Mouse (Mus musculus): Measurements from ENCODE around the gene Gm20431. TPM values are rescaled to one million over a fixed set of nuclear protein-coding genes. Genes with fewer than 3 reads are reported as not detected.

Gm20431 gene
- polyA plus RNA-seq (2014; fragmentation: Nextera tagmentation; extraction: Ambion mirVana), result 3.8 and 4.9 TPM in 2 replicates

DNA sequence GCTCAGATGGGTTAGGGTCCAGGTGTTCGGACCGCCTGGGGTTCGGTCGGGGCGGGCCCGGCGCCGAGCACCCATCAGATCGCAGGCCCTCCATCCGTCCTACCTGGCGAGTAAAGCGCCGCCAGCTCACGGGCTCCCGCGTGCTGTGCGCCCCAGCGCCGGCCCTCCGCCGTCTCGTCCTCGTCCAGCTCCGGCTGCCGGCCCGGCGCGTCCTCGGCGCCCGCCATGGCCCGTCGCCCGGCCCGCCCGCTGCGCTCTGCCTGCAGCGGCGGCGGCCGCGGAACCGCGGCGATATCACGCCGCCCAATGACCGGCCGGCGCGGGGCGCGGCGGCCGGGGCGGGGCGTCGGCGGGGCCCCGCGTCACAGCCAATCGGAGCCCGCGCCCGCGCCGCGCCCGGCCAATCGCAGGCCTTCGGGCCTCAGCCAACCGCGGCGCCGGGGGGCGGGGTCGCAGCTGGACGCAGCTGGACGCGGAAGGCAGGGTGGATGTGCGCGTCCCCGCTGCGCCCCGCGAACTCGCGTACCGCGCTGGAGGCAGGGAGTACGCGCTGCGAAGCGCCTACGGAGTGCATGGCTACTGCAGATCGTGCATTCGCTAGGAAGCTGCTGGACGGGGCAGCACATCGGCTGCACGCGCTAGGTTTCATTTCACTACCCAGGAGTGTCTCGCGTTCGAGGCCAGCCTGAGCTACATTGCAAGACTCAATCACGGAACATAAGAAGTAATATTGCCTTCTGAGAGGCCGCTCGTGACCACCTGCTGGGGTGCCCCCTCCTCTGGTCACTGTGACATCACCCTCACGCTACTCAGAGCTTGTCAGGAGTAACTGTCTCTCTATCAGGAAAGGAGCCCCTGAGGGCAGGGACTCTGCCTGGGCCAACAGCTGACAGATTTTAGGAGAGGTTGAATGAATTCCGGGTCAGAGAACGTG lies at the start of gene Gm20431:
TSS of gene Gm20431 (minus strand) at position 227 of the 934 bp plus-strand sequence.
- peak within 1 kb of the TSS; percentile 68 for H3K27ac ChIP-seq (ENCODE audit: low read depth, low read length)
- WGBS, result under 1% methylated on average over 98 of the region's 110 CpGs
- DNase-seq (ENCODE audit: low spot score), result peak; percentile 91
- peak within 1 kb of the TSS; percentile 86 for H3K9ac ChIP-seq (ENCODE audit: low read depth, low read length)
- no peaks in the 10 kb centered on the region for H3K9me3 ChIP-seq (ENCODE audit: control insufficient read depth, low read length)
- peak; percentile 95 for ATAC-seq (replicated peaks; ENCODE audit: low FRiP score)
- peaks cover 3% of the 10 kb centered on the region; the same call in 1 of the 2 replicates for H3K36me3 ChIP-seq (ENCODE audit: control insufficient read depth, insufficient read depth, low read length)
- H3K27me3 ChIP-seq (replicated peaks; ENCODE audit: control insufficient read depth, insufficient read depth, low read length), result peaks cover 7% of the 10 kb centered on the region
- peak within 1 kb of the TSS; percentile 99 for H3K4me2 ChIP-seq
- peaks cover 35% of the 10 kb centered on the region for H3K4me1 ChIP-seq (replicated peaks; ENCODE audit: control insufficient read depth, insufficient read depth, low read length)
- peak within 1 kb of the TSS; percentile 86 for H3K4me3 ChIP-seq (ENCODE audit: low read depth, low read length)

DNA sequence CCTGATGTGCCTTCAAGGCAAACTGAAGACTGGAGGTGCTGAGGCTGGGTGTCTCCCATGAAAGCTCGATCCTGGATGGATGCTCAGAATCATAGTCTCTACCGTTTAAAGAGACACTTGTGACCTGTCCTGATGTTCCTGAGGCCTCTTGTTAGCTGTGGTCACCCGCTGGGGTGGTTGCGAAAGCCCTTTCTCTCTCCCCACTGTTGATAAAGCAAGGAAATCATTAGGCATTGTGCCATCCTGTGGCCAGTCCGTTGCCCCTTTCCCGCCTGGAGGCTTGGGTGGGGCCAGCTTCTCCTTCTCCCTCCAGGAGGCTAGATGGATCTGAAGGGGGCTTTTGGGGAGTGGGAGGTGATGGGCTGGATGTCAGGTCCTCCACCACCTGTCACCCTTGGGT lies 49.3 kb upstream of the Gm20431 start:
- 52% methylated on average over 6 of the region's 6 CpGs for WGBS
- ATAC-seq (replicated peaks; ENCODE audit: low FRiP score) (no peak), DNase-seq (ENCODE audit: low spot score) (no peak)
- no peak overlapping the region for H3K27ac ChIP-seq (ENCODE audit: low read depth, low read length)
- no peaks in the 10 kb centered on the region for H3K9me3 ChIP-seq (ENCODE audit: control insufficient read depth, low read length)
- H3K4me2 ChIP-seq, result no peak overlapping the region
- no peaks in the 10 kb centered on the region for H3K27me3 ChIP-seq (replicated peaks; ENCODE audit: control insufficient read depth, insufficient read depth, low read length)
- no peak overlapping the region for H3K9ac ChIP-seq (ENCODE audit: low read depth, low read length)
- H3K4me3 ChIP-seq (ENCODE audit: low read depth, low read length), result no peak overlapping the region
- no peaks in the 10 kb centered on the region for H3K36me3 ChIP-seq (ENCODE audit: control insufficient read depth, insufficient read depth, low read length)
- H3K4me1 ChIP-seq (replicated peaks; ENCODE audit: control insufficient read depth, insufficient read depth, low read length), result peaks cover 2% of the 10 kb centered on the region

DNA sequence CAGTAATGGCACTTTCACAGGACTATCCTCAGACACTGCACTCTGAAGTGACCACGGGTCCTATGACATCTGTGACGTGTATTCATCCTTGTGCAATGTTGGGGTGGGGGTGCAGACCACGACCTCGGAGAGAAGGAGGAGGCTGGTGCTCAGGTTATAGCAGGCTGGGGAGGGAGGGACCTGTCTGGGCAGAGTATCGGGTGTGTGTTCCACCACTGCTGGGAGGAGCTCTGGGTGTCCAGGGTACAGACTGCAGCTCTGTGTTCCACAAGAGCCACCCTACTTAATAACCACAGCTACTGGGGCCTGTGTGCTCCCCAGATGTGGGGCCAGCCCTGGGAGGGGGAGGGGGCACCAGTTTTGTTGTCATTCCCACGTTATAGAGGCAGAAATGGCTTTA lies 48.7 kb upstream of the Gm20431 start:
- ATAC-seq (replicated peaks; ENCODE audit: low FRiP score), result no peak
- no peak overlapping the region; the same call in 1 of the 2 replicates for H3K27ac ChIP-seq (ENCODE audit: low read depth, low read length)

DNA sequence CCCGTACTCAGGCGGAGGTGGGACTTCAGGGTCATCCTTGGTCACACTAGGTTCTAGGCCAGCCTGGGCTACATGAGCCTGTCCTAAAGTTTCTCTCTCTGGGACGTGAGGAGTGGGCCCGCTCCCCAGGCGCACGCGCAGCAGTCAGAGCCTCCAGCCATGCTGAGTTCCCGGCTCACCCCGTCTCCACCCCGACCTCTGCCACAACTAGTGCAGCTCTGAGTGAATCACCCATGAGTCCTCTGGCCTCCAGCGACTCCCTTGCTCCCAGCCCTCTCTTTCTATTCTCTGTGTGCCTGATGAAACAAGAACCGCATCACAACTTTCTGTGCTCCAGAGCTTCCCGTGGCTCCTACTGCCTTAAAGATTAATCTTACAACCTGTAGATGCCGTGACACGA lies 47.1 kb upstream of the Gm20431 start:
- no peaks in the 10 kb centered on the region for H3K9me3 ChIP-seq (ENCODE audit: control insufficient read depth, low read length)

More for the DNA sequence above, 48.7 kb upstream of the Gm20431 start:
- no peaks in the 10 kb centered on the region for H3K36me3 ChIP-seq (ENCODE audit: control insufficient read depth, insufficient read depth, low read length)
- H3K4me1 ChIP-seq (replicated peaks; ENCODE audit: control insufficient read depth, insufficient read depth, low read length), result peaks cover 2% of the 10 kb centered on the region
- H3K4me3 ChIP-seq (ENCODE audit: low read depth, low read length), result no peak overlapping the region
- no peak for DNase-seq (ENCODE audit: low spot score)
- WGBS, result 52% methylated on average over 6 of the region's 6 CpGs
- H3K4me2 ChIP-seq, result no peak overlapping the region
- no peaks in the 10 kb centered on the region for H3K27me3 ChIP-seq (replicated peaks; ENCODE audit: control insufficient read depth, insufficient read depth, low read length)
- H3K9ac ChIP-seq (ENCODE audit: low read depth, low read length), result no peak overlapping the region
- H3K9me3 ChIP-seq (ENCODE audit: control insufficient read depth, low read length), result no peaks in the 10 kb centered on the region

DNA sequence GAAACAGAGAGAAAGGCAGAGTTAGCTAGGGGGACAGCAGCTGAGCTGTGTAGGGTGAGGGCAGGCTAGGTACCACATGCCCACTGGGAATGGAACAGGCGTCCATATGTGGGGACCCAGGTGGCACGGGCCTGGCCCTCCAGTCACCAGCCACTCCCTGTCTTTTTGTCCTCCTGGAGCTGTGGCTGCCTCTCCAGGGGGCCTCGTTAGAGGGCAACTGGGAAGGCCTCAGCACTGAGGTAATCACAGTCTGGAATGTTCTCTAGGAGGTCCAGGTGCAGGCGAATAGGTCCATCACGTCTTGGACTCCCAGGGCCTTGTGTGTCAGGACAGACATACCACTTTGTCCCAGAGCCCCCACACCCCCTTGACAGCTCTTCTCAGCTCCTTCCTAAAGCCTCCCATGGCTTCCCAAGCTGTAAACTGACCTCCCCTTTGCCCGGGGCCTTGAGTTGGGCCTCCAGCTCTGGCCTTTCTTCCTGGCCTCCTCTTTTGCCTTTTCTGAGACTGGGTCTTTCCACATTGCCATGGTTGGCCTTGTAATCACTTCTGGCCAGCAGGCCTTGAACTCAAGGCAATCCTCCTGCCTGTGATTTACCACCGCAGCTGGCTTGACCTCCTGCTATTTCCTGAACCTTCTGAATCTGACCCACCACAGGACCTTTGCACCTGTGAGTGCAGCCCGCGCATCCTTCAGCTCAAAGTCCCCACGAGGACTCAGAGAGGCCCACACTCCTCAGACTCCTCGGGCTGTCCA lies 45.1 kb upstream of the Gm20431 start:
- no peaks in the 10 kb centered on the region for H3K36me3 ChIP-seq (ENCODE audit: control insufficient read depth, insufficient read depth, low read length)
- H3K4me3 ChIP-seq (ENCODE audit: low read depth, low read length), result no peak overlapping the region
- DNase-seq (ENCODE audit: low spot score) (no peak), ATAC-seq (replicated peaks; ENCODE audit: low FRiP score) (no peak)
- no peaks in the 10 kb centered on the region for H3K9me3 ChIP-seq (ENCODE audit: control insufficient read depth, low read length)
- H3K27me3 ChIP-seq (replicated peaks; ENCODE audit: control insufficient read depth, insufficient read depth, low read length), result no peaks in the 10 kb centered on the region
- 79% methylated on average over 11 of the region's 11 CpGs for WGBS
- no peak overlapping the region for H3K4me2 ChIP-seq
- H3K27ac ChIP-seq (ENCODE audit: low read depth, low read length), result no peak overlapping the region
- peaks cover 2% of the 10 kb centered on the region for H3K4me1 ChIP-seq (replicated peaks; ENCODE audit: control insufficient read depth, insufficient read depth, low read length)
- no peak overlapping the region for H3K9ac ChIP-seq (ENCODE audit: low read depth, low read length)

More for the DNA sequence above, 47.1 kb upstream of the Gm20431 start:
- peaks cover 2% of the 10 kb centered on the region for H3K4me1 ChIP-seq (replicated peaks; ENCODE audit: control insufficient read depth, insufficient read depth, low read length)
- H3K27ac ChIP-seq (ENCODE audit: low read depth, low read length), result no peak overlapping the region
- no peak overlapping the region for H3K4me3 ChIP-seq (ENCODE audit: low read depth, low read length)
- no peak overlapping the region for H3K4me2 ChIP-seq
- WGBS, result 55% methylated on average over 15 of the region's 15 CpGs
- no peaks in the 10 kb centered on the region for H3K27me3 ChIP-seq (replicated peaks; ENCODE audit: control insufficient read depth, insufficient read depth, low read length)
- no peak overlapping the region for H3K9ac ChIP-seq (ENCODE audit: low read depth, low read length)
- DNase-seq (ENCODE audit: low spot score), result no peak
- ATAC-seq (replicated peaks; ENCODE audit: low FRiP score), result no peak
- no peaks in the 10 kb centered on the region for H3K36me3 ChIP-seq (ENCODE audit: control insufficient read depth, insufficient read depth, low read length)

DNA sequence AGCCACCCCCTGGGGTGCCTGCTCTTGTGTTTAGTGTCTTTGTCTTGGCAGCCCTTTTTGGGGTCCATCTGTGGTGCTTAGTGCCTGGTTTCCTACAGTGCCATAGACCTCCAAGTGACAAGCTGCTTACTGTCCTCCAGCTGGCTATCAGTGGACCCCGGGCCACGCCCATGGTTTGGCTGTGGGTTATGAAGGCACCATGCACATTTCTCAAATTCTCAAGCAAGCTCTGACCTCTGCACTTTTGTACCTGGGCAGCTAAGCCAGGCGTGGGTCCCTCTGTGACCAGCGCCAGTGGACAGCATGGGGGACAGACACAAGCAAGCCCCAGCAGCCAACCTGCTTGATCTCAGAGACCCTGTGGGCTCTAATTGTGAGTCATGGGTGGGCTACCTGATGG lies 43.1 kb upstream of the Gm20431 start:
- no peak for DNase-seq (ENCODE audit: low spot score)
- Histone ChIP-seq H3K9ac (ENCODE audit: low read depth, low read length) (no peak overlapping the region), H3K4me1 (replicated peaks; ENCODE audit: control insufficient read depth, insufficient read depth, low read length) (no peaks in the 10 kb centered on the region; the same call in 1 of the 2 replicates), H3K36me3 (ENCODE audit: control insufficient read depth, insufficient read depth, low read length) (no peaks in the 10 kb centered on the region), H3K4me3 (ENCODE audit: low read depth, low read length) (no peak overlapping the region), H3K27me3 (replicated peaks; ENCODE audit: control insufficient read depth, insufficient read depth, low read length) (no peaks in the 10 kb centered on the region), H3K9me3 (ENCODE audit: control insufficient read depth, low read length) (no peaks in the 10 kb centered on the region), H3K4me2 (no peak overlapping the region), H3K27ac (ENCODE audit: low read depth, low read length) (no peak overlapping the region)
- 82% methylated on average over 4 of the region's 4 CpGs for WGBS
- no peak for ATAC-seq (replicated peaks; ENCODE audit: low FRiP score)

DNA sequence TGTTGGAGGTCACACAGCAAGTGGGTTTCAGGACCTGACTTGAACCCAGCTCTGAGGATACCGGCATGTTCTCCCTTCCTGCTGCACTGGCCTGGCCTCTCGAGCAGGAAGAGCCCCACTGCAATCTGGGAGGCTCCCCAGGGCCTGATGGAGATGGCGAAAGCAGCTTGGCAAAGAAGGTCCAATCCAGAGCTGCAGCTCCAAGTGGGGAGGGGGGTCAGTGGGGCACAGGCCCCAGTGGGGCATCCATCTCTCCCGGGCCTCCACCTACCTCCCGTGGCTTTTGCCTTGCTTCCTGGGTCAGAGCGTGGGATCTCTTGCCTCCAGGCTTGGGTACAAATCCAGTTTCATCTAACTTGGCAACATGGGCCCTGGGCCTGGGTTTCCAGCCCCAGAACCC lies 40.8 kb upstream of the Gm20431 start:
- no peak overlapping the region for H3K4me3 ChIP-seq (ENCODE audit: low read depth, low read length)
- no peak overlapping the region for H3K4me2 ChIP-seq
- no peak for ATAC-seq (replicated peaks; ENCODE audit: low FRiP score)
- no peak overlapping the region for H3K27ac ChIP-seq (ENCODE audit: low read depth, low read length)
- H3K27me3 ChIP-seq (replicated peaks; ENCODE audit: control insufficient read depth, insufficient read depth, low read length), result no peaks in the 10 kb centered on the region
- peaks cover 4% of the 10 kb centered on the region; the same call in 1 of the 2 replicates for H3K4me1 ChIP-seq (replicated peaks; ENCODE audit: control insufficient read depth, insufficient read depth, low read length)
- DNase-seq (ENCODE audit: low spot score), result no peak
- no peak overlapping the region for H3K9ac ChIP-seq (ENCODE audit: low read depth, low read length)
- 75% methylated on average over 6 of the region's 6 CpGs for WGBS
- H3K36me3 ChIP-seq (ENCODE audit: control insufficient read depth, insufficient read depth, low read length), result no peaks in the 10 kb centered on the region
- no peaks in the 10 kb centered on the region for H3K9me3 ChIP-seq (ENCODE audit: control insufficient read depth, low read length)

DNA sequence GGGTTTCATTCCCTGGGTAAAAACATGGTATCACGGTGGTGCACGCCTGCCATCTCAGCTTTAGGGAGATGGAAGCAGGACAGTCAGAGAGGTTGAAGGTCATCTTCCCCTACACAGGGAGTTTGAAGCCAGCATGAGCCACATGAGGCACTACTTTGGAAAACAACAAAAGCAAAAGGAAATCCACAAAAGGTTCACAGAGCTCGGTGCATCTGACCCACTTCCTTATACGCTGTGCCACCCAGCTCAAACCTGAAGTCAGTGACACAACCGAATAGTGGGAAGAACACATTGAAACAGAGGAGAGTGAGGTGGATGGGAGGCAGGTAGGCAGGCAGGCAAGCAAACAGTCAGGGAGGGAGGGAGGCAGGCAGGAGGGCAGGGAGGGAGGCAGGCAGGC lies 40.2 kb upstream of the Gm20431 start:
- no peak overlapping the region for H3K4me3 ChIP-seq (ENCODE audit: low read depth, low read length)
- ATAC-seq (replicated peaks; ENCODE audit: low FRiP score), result no peak
- peaks cover 4% of the 10 kb centered on the region; the same call in 1 of the 2 replicates for H3K4me1 ChIP-seq (replicated peaks; ENCODE audit: control insufficient read depth, insufficient read depth, low read length)
- no peaks in the 10 kb centered on the region for H3K27me3 ChIP-seq (replicated peaks; ENCODE audit: control insufficient read depth, insufficient read depth, low read length)
- H3K4me2 ChIP-seq, result no peak overlapping the region
- no peak for DNase-seq (ENCODE audit: low spot score)
- no peak overlapping the region for H3K27ac ChIP-seq (ENCODE audit: low read depth, low read length)
- H3K36me3 ChIP-seq (ENCODE audit: control insufficient read depth, insufficient read depth, low read length), result no peaks in the 10 kb centered on the region
- no peak overlapping the region for H3K9ac ChIP-seq (ENCODE audit: low read depth, low read length)
- no peaks in the 10 kb centered on the region for H3K9me3 ChIP-seq (ENCODE audit: control insufficient read depth, low read length)
- 64% methylated on average over 5 of the region's 5 CpGs for WGBS

All from liver, embryonic 11.5 days (tissue).